Mouse (Mus musculus) central nervous system, embryonic 11.5 days (tissue): Measurements from ENCODE around the gene BC051019. TPM values are rescaled to one million over a fixed set of nuclear protein-coding genes. Genes with fewer than 3 reads are reported as not detected.

ENCODE experiments used
- polyA plus RNA-seq: library from polyadenylated mRNA; depleted of rRNA; stranded (reverse); fragments of >200 nt; gene quantifications from 2 replicates; pipeline ENCODE4 v1.2.3, GENCODE M21; 2012; rRNA removed

The BC051019 gene
- polyA plus RNA-seq = 0.10 TPM in 1 of 2 replicates, not detected in the other

DNA sequence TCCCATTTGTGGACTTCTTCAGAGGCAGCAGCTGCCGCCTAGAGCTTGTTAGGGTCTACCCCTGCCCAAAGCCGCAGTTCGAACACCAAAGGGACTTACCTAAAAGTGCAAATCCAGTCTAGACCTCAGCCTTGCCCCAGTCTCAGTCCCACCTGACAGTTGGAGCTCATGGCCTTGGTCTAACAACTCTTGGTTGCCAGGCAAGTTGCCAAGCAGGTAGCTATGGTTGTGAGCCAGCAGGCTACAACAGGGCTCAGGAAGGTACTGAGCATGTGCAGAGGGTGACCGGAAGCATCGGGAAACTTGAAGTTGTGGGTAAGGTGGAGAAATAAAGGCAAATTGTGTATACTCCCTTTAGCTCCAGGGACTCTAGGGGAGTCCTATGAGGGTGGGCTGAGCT, at the start of gene BC051019:
Gene BC051019, minus strand, starts transcription at position 154 of the 400 bp plus-strand sequence.

GRCm38 (mm10) chr7:109752008-109752925, 28.6 kb upstream of the BC051019 start, which contains the start of gene Tmem9b:
Gene Tmem9b, minus strand, starts transcription at chr7:109752875.

GRCm38 (mm10) chr7:109731626-109732025, 8.0 kb upstream of the BC051019 start, which contains the start of gene Ascl3:
Gene Ascl3, minus strand, starts transcription at chr7:109731726.

GRCm38 (mm10) chr7:109703190-109704015, 20.2 kb downstream of the BC051019 start, which contains the start of the genes St5 and Akip1:
Gene St5, minus strand, starts transcription at chr7:109703605.
Gene Akip1, plus strand, starts transcription at chr7:109703690.

Other genes starting within 250 kb of the BC051019 start
- gene Trim66, start 215.7 kb downstream of the BC051019 start, polyA plus RNA-seq = 0.16 and 0.22 TPM in 2 replicates
- 696 and 814 TPM in 2 replicates for gene Rpl27a, start 204.7 kb downstream of the BC051019 start, polyA plus RNA-seq
- 21.3 and 39.9 TPM in 2 replicates for gene St5, start 20.2 kb downstream of the BC051019 start, polyA plus RNA-seq
- 19.0 and 19.3 TPM in 2 replicates for gene Akip1, start 20.2 kb downstream of the BC051019 start, polyA plus RNA-seq
- gene Ascl3, start 7.9 kb upstream of the BC051019 start, polyA plus RNA-seq = not detected in 2 replicates
- gene Tmem9b, start 29.0 kb upstream of the BC051019 start, polyA plus RNA-seq = 23.5 and 27.3 TPM in 2 replicates
- 0.51 and 0.82 TPM in 2 replicates for gene Nrip3, start 58.2 kb upstream of the BC051019 start, polyA plus RNA-seq
- gene Scube2, start 141.8 kb upstream of the BC051019 start, polyA plus RNA-seq = 1.2 and 1.7 TPM in 2 replicates
- 67.1 and 99.8 TPM in 2 replicates for gene Dennd5a, start 236.6 kb upstream of the BC051019 start, polyA plus RNA-seq